Mouse (Mus musculus) retina, adult 2 months (tissue): ENCODE measurements at regions not wholly inside any gene's neighbourhood (a gene's known extent, or its start where the extent isn't known, plus 50 kb on each side); places are given as distances from the start of the nearest gene placed in this dataset.
"Not testable (repeated sequence)": the region's sequence is repeated elsewhere in the genome, so short reads cannot be mapped to it uniquely, and the experiment has no call there.

ENCODE experiments used
- DNase-seq: peaks from one replicate; pipeline ENCODE4 v3.0.0-alpha.2; 2012; ENCODE audit warnings: low read depth, low spot score

GRCm38 (mm10) chr3:22681999-22682648 lies 605.7 kb downstream of the Tbl1xr1 start:
- DNase-seq: no peak

- DNase-seq: no peak
Measured at GRCm38 (mm10) chr3:22699317-22699716, 622.9 kb downstream of the Tbl1xr1 start.

- not testable (repeated sequence) for DNase-seq
Measured at GRCm38 (mm10) chr3:22701486-22701885, 625.0 kb downstream of the Tbl1xr1 start.

DNA sequence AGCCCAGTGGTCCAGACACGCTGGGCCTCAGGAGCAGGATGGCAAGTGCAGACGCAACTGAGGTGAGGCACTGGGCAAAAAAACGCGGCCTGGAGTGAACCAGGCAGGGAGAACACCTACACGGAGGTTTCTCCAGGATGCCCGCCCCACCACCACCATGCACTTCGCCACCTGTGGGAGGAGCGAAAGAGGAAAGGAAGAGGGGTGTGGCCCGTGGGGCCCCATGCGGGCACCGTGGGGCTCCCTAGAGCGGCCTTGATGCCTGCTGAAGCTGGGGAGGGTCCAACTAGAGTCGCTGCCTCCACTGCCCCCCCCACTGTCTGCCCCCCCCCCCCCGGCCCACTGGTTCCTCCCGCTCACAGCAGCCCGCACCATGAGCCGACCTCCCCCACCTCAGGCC lies 629.2 kb downstream of the Tbl1xr1 start:
- DNase-seq: no peak

DNA sequence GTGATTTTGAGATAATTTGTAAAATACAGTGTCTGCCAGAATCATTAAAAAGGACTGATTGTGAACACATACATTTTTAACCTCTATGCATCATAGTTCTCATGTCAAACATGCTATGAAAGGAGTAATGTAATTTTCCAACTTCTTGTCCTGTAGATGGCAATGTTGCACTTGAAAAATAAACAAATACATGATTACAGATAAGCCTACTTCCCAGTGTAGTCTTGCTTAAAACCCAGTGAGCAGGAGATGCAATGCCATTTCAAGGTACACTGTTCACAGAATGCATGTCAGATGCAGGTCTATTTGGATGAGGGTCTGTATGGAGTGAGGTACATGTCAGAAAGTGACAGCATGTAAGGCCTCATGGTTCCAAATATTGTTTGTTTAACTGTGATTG lies 668.6 kb downstream of the Tbl1xr1 start:
- peak; percentile 22 for DNase-seq
